Mouse (Mus musculus): ENCODE measurements around the gene Kcnj9. TPM values are rescaled to one million over a fixed set of nuclear protein-coding genes. Genes with fewer than 3 reads are reported as not detected.

The Kcnj9 gene
- total RNA-seq, 2 experiments from 2014 or later, result not detected

GRCm38 (mm10) chr1:172307936-172308335, 21.2 kb downstream of the Kcnj9 start:
- DNase-seq, result no peak
- Histone ChIP-seq H3K4me3 (no peak overlapping the region), H3K27ac (peak overlapping the region; percentile 57)
- intact Hi-C loops (cut with DNase I), result loop anchor here (5.0 kb wide), 1 partner anchor 56 kb away; no protein-coding TSS in a partner anchor
- TF ChIP-seq CTCF (IDR thresholded peaks at IDR 0.05), result no peak

- TF ChIP-seq CTCF (IDR thresholded peaks at IDR 0.05), result no peak
- intact Hi-C loops (cut with DNase I), result loop anchor here (5.0 kb wide), 1 partner anchor 55 kb away; no protein-coding TSS in a partner anchor
- Histone ChIP-seq H3K4me3 (no peak overlapping the region), H3K27ac (peak overlapping the region; percentile 62; the same call in 1 of the 2 replicates)
- no peak for DNase-seq
Measured at GRCm38 (mm10) chr1:172306885-172307284, 22.2 kb downstream of the Kcnj9 start.

- intact Hi-C loops (cut with DNase I), result loop anchor here (5.0 kb wide), 1 partner anchor 54 kb away; no protein-coding TSS in a partner anchor
- no peak for TF ChIP-seq CTCF (IDR thresholded peaks at IDR 0.05)
- DNase-seq, result no peak
- H3K4me3 ChIP-seq, result no peak overlapping the region
- peak overlapping the region; percentile 46; the same call in 1 of the 2 replicates for H3K27ac ChIP-seq
Measured at GRCm38 (mm10) chr1:172306196-172306595, 22.9 kb downstream of the Kcnj9 start.

GRCm38 (mm10) chr1:172305635-172306034, 23.5 kb downstream of the Kcnj9 start:
- intact Hi-C loops (cut with DNase I), result loop anchor here (5.0 kb wide), 1 partner anchor 53 kb away; no protein-coding TSS in a partner anchor

GRCm38 (mm10) chr1:172305153-172305552, 24.0 kb downstream of the Kcnj9 start:
- DNase-seq, result no peak
- Histone ChIP-seq H3K27ac (peak overlapping the region; percentile 46; the same call in 1 of the 2 replicates), H3K4me3 (no peak overlapping the region)
- intact Hi-C loops (cut with DNase I), result loop anchor here (5.0 kb wide), 1 partner anchor 53 kb away; no protein-coding TSS in a partner anchor
- no peak for TF ChIP-seq CTCF (IDR thresholded peaks at IDR 0.05)

More at GRCm38 (mm10) chr1:172305635-172306034, 23.5 kb downstream of the Kcnj9 start:
- TF ChIP-seq CTCF (IDR thresholded peaks at IDR 0.05), result peak; percentile 45
- DNase-seq, result no peak
- H3K27ac ChIP-seq, result peak overlapping the region; percentile 46; the same call in 1 of the 2 replicates
- H3K4me3 ChIP-seq, result no peak overlapping the region

- Histone ChIP-seq H3K4me3 (no peak overlapping the region), H3K27ac (no peak overlapping the region; the same call in 1 of the 2 replicates)
- DNase-seq, result no peak
- no peak for TF ChIP-seq CTCF (IDR thresholded peaks at IDR 0.05)
- intact Hi-C loops (cut with DNase I), result no loop called here
Measured at GRCm38 (mm10) chr1:172304443-172304842, 24.7 kb downstream of the Kcnj9 start.

GRCm38 (mm10) chr1:172302851-172303250, 26.3 kb downstream of the Kcnj9 start:
- intact Hi-C loops (cut with DNase I), result no loop called here
- no peak for TF ChIP-seq CTCF (IDR thresholded peaks at IDR 0.05)
- H3K27ac ChIP-seq, result peak overlapping the region; percentile 98
- peak overlapping the region; percentile 19; the same call in 1 of the 2 replicates for H3K4me3 ChIP-seq
- peak; percentile 49 for DNase-seq

GRCm38 (mm10) chr1:172302311-172302710, 26.8 kb downstream of the Kcnj9 start:
- H3K4me3 ChIP-seq, result peak overlapping the region; percentile 19; the same call in 1 of the 2 replicates
- TF ChIP-seq CTCF (IDR thresholded peaks at IDR 0.05), result no peak
- peak; percentile 67 for DNase-seq
- intact Hi-C loops (cut with DNase I), result no loop called here
- H3K27ac ChIP-seq, result peak overlapping the region; percentile 98

GRCm38 (mm10) chr1:172301180-172301579, 27.9 kb downstream of the Kcnj9 start:
- H3K27ac ChIP-seq, result peak overlapping the region; percentile 98
- peak; percentile 34 for DNase-seq
- TF ChIP-seq CTCF (IDR thresholded peaks at IDR 0.05), result no peak
- peak overlapping the region; percentile 41 for H3K4me3 ChIP-seq
- intact Hi-C loops (cut with DNase I), result no loop called here

- Histone ChIP-seq H3K4me3 (peak overlapping the region; percentile 41), H3K27ac (peak overlapping the region; percentile 98)
- peak; percentile 49 for TF ChIP-seq CTCF (IDR thresholded peaks at IDR 0.05)
- DNase-seq, result peak; percentile 89
- intact Hi-C loops (cut with DNase I), result no loop called here
Measured at GRCm38 (mm10) chr1:172300247-172300646, 28.9 kb downstream of the Kcnj9 start.

- no peak for TF ChIP-seq CTCF (IDR thresholded peaks at IDR 0.05)
- Histone ChIP-seq H3K27ac (peak overlapping the region; percentile 98), H3K4me3 (peak overlapping the region; percentile 41)
- intact Hi-C loops (cut with DNase I), result loop anchor here (5.0 kb wide), 1 partner anchor 82 kb away; the partner anchor contains the start of gene Casq1
- peak; percentile 52 for DNase-seq
Measured at GRCm38 (mm10) chr1:172299528-172299927, 29.6 kb downstream of the Kcnj9 start.

- intact Hi-C loops (cut with DNase I), result loop anchor here (1.0 to 5.0 kb wide), 2 partner anchors 14 to 81 kb away; partner anchors contain the start of gene Casq1
- peak; percentile 89 for DNase-seq
- Histone ChIP-seq H3K27ac (peak within 1 kb of the TSS; percentile 98), H3K4me3 (peak within 1 kb of the TSS; percentile 79)
- TF ChIP-seq CTCF (IDR thresholded peaks at IDR 0.05), result no peak
Measured at GRCm38 (mm10) chr1:172297611-172298537, 31.2 kb downstream of the Kcnj9 start, which contains the start of gene Atp1a2. Atp1a2 (minus strand) TSS chr1:172298064.

Measured in gastrocnemius, adult 2 months (tissue).